Mouse (Mus musculus): ENCODE measurements at regions not wholly inside any gene's neighbourhood (a gene's known extent, or its start where the extent isn't known, plus 50 kb on each side); places are given as distances from the start of the nearest gene placed in this dataset.
A peak's percentile ranks its signal among the peaks of the same experiment; 100 is the strongest.

DNA sequence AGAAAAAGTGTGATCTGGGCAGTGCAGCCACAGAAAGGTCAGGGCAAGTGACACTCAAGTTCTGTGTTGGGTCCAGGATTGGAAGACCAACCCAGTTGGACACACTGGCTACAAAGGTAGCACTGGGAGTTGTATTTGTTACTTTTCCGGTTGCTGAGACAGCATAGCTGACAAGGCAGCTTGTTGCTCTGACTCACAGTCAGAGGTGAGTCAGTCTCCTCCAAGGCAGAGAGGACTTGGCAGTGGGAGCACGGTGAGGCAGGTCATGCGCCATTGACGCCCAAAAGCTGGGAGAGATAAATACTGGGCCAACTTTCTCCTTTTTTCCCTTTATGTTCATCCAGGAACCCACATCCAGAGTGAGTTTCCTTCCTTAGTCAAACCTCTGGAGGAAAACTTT is 88.4 kb downstream of the Zfp706 start:
- no peak for DNase-seq (ENCODE audit: low spot score in 2 of 2)

DNA sequence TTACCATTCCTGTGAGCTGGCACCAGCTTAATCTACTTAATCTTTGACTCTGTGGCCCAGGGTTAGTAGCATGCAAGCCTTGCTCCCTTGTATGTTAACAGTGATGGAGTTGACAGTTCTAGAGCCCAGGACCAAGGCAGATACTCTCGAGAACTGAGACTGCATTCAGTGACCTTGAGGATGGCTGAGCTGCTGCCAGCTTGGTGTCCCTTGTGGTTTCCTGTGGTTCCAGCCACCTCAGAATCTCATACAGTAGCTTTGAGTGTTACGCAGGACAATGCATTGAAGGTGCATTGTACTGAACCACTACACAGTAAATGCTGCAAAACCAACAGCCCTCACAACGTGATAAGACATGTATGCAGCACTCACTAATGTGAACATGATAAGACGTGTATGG is 90.6 kb downstream of the Zfp706 start:
- no peak for DNase-seq (ENCODE audit: low spot score in 2 of 2)

DNA sequence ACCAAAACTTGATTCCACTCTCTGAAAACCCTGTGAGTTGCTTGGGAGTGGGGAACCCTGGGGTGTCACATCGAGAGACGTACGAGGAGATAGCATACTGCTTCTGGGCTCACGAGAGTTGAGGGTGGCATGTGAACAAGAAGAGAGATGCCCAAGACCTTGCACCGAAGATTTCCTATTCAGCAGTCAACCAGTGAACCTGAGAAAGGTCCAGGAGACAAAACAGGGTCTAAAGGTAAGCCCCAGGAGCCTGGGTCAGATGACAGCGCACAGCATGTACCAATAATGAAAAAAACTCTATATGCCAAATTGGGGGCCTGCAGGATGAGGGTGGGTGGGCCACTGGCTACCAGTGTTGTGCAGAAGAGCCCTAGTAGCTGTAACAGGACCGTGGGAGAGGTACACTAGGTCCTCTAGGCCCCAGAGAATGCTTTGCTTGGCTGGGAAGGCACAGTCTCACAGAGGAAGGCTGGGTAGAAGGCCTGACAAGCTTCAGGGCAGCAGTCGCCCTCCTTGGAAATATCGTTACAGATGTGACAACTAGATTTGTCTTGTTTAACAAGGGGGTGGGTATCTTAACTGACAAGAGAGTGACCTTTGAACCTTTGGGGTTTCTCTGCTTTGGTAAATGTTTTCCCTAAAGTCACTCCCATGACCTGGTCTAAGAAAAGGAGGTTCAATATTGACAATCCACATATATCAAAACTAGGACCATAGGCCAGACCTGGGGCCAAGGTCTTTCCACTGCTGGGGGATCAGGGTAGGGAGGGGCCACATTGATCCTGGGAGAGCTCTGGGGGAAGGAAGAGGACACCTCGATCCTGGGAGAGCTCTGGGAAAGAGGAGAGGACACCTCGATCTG is 93.1 kb downstream of the Zfp706 start:
- no peak for DNase-seq (ENCODE audit: low spot score in 2 of 2)

DNA sequence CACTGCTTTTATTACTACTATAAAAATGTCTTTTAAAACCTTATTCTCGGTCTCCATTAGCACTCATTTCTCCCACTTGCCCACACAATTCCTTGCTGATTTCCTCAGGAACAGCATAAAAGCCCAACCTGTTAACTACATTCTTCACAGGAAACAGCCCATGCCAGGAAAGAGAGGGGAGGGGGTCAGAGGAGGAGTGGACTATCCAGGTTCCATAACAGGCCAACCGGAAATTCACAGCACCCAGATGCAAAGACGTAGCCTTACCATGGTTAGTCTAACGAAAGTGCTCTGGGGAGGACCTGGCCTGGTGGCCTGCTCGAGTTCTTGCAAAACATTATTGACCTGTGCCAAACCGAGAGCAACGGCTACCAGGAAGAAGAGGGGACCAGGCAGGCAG is 94.3 kb downstream of the Zfp706 start:
- no peak for DNase-seq (ENCODE audit: low spot score in 2 of 2)

DNA sequence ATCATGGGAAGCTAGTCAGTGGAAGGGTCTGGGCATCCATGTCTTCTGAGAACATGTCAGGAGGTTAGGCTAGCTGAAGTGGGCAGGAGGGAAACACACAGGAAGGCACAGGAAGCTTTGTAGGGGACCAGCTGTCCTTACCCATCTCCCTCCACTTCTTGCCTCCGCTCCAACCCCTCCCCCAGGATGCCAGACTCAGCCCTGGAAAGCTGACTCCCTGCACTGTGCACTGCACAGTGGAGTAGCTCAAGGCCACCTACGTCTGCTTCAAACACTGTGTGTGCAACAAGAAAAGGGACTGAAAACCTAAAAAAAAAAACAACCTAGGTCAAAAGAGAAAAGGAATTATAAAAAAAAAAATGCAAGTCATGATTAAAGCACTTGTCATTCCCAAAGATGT is 97.3 kb downstream of the Zfp706 start:
- DNase-seq (ENCODE audit: low spot score in 2 of 2): no peak

DNA sequence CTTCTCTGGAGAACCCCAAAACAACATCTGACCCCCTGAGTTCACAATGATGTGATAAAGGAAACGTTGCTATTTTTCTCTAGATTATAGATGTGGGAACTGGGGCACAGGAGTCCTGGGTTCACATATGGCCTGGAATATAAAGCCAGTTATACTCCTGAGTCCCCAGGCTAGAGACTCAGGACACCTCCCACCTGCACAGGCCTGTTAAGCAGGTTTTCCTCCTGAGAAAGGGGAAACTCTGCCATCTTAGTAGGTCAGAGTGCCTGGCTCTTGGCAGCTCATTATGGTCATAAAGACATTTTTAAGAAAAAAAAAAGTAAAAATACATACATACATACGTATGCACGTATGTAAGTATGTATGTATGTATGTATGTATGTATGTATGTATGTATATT is 98.1 kb downstream of the Zfp706 start:
- DNase-seq (ENCODE audit: low spot score in 2 of 2): no peak

DNA sequence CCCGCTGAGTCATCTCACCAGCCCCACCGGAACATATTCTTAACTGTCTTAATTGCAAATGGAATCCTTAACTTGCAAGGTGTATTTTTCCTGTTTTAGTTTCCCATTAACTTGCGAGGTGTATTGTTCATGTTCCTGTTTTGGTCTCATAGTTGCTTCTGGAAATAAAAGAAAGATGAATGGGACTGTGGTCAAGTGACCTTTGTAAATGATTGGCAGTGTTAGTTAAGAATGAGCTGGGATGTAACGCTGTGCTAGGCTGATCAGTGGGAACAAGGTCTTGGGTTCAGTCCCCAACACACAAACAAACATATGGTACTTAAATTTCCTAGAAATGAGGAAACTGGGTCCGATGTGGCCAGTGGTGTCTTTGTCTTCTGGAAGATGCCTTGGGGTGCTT is 100.8 kb downstream of the Zfp706 start:
- DNase-seq (ENCODE audit: low spot score in 2 of 2): no peak

DNA sequence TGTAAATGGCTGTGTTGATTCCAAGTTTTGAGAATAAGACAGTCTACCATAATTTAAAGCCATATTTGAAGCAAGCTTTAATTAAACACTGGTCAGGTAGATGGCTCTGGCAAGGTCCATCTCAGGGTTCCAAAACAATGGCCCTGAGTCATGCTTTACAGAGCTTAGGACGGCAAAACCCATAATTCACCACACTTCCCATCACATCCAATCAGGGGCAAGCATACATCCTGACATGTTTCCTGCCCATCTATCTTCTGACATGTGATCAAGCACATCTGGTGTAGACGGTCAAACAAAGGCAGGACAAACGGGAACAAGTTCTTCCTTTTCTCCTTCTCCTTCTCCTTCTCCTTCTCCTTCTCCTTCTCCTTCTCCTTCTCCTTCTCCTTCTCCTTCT is 101.5 kb downstream of the Zfp706 start:
- no peak for DNase-seq (ENCODE audit: low spot score in 2 of 2)

DNA sequence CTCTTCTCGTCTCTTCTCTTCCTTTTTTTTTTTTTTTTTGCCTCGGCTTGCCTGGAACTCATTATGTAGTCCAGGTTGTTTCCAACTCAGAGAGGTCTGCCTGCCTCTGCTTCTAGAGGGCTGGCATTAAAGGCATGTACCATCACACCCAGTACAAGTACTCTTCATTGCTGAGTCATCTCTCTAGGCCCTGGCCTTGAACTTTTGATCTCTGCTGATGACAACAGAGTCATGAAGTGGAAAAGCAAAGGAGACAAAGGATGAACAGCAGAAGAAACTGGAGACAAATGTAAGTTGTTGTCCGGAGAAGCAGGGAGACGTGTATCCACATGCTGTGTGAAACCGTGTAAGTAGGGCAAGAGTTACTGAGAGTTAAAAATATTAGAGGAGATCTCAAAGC is 103.7 kb downstream of the Zfp706 start:
- no peak for DNase-seq (ENCODE audit: low spot score in 2 of 2)

DNA sequence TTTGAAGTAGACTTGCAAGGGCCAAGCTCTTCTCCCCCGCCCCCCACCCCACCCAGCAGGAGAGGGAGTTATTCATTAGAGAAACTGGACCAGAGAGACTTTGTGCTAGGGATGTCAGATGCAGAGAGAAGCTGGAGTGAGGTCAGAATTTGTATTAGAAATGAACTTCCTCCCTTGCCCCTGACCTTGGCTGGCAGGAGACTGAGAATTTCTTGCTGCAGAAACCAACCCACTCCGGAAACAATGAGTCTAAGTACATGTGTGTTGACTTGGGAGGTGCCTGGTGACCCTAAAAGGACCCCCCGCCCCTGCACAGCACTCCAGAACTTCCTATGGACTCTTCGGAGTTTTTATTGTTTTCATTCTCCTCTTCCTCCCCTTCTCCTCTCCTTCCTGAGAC is 104.3 kb downstream of the Zfp706 start:
- DNase-seq (ENCODE audit: low spot score in 2 of 2): no peak

DNA sequence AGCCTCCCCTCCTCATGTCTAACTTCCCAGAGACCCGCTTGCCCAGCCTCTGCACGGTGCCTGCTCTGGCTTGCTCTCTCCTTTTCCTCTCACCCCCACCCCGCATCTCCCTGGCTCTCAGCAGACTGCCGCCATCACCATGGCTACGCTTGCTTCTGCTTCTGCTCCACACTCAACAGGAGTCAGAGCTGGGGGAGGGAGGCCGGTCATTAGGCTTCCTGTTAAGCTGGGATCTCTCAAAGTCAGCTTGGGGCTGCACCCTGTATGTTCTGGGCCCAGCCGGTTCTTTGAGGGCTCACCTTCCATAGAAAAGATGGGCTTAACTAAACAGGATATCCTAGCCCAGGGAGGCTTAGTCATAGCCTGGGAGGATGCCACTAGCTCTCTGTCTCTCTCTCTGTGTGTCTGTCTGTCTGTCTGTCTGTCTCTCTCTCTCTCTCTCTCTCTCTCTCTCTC is 105.7 kb downstream of the Zfp706 start:
- peak; percentile 64 to 70 for DNase-seq (ENCODE audit: low spot score in 2 of 2)

DNA sequence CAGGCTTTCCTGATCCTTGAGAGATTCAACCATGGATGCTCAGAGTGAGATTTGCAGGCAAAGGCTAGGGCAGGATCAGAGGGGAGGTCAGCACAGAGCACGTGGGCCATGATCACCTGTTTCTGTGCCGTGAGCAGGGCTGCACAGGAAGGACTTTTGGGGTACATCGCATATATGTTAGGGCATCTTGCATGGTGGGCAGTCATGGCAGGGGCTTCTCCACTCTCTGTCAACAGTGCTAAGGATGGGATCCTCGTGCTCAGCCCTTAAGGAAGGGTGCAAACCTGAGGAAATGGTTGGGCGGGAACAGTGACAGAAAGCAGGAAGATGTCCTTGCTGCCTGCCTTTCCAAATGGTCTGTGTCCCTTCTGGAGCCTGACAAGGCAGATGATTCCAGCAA is 106.2 kb downstream of the Zfp706 start:
- no peak for DNase-seq (ENCODE audit: low spot score in 2 of 2)

DNA sequence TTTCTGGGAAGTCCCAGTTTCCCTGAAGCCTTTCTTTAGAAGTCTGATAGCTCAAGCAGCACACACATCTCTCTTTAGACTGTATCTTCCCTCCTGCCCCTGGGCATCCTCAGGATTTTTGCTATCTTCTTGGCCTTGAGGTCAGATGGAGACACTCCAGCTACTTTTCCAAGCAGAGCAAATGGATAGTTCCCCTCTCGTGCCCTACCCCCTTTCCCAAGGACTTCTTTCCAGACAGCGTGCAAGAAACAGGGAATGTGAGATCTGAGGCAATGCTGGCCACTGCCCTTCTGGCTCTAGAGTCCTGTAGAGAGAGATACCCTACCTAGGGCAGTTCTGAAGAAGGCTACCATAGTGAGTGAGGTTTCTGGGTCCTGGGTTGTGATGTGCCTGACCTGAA is 106.6 kb downstream of the Zfp706 start:
- no peak for DNase-seq (ENCODE audit: low spot score in 2 of 2)

DNA sequence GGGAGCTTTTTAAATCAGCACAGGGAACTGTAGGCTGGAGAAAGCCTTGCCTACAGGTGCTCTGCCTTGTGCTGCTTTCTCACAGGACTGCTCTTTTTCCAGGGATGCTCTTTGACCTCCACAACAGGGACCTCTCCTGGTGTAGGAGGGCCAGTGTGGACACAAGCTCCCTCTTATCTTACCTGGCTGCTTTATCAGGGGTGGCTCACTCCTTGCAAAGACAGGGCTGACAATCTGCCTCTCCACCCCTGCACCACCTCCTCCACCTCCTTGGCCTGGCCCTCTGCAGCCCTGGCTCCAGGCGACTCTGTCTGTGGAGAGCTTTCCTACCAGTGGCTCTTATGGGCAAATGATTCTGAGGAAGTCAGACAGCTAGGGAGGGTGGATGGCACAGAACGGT is 107.7 kb downstream of the Zfp706 start:
- no peak for DNase-seq (ENCODE audit: low spot score in 2 of 2)

DNA sequence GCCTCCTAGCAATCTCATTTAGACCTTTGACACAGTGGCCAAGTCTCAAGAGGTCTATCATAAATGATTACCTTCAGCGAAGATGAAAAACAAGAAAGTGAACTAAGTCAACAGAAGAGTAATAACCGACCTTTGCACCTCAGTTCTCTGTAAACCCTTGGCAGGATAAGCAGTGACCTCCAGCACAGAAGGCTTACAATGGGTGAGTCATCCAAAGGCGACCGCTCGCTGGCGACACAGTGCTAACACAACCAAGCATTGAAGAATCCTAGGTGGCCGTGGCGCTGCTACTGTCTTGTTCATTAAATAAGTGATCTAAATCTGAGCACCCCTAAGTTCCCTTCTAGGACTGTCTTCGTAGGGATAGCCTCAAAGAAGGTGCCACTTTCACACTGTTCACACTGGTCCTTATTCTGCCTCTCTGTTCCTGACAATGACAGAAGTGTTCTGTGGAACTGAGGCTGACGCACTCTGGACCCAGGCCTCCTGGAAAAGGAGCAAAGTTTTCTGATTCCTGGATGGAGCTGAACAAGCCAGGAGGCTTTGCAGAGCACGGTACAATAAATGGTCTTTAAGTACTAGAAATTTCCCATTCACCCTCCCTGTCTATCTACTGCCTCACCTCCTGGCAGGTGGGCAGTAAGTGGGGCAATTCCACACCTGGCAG is 108.6 kb downstream of the Zfp706 start:
- DNase-seq (ENCODE audit: low spot score in 2 of 2): no peak

DNA sequence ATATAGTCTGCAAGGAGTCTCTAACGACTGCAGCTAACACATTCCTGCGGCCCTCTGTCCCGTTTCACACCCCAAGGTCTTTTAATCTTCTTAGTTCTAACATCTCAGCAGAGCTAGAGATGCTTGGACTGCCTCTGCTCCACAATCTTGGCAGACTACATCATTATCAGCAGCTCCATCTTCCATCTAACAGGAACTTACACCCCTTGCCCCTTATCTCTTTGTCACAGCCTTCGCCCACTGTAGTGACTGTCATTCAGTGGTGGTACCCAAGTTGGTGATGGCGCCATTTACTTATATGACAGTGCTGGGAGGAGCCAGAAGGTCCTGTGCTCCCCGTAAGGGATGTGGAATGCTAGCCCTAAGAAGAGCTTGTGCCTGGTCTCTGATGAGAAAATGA is 109.2 kb downstream of the Zfp706 start:
- DNase-seq (ENCODE audit: low spot score in 2 of 2): no peak

DNA sequence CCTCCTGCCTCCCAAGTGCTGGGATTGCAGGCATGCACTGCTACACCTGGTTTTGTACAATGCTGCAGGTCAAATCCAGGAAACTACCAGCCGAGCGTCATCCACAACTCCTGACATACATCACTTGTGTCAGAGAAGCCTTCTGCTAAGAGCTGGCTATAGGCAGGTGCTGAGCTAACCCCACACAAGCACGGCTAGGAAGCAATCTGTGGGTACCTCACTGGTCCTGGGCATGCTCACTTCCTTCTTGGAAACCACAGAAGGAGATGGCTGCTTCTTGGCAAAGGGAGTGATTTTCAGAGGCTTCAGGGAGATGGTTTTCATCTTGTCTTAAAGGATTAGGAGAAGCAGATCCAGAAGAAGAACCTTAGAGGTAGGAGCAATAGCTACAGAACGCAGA is 111.3 kb downstream of the Zfp706 start:
- DNase-seq (ENCODE audit: low spot score in 2 of 2): no peak

DNA sequence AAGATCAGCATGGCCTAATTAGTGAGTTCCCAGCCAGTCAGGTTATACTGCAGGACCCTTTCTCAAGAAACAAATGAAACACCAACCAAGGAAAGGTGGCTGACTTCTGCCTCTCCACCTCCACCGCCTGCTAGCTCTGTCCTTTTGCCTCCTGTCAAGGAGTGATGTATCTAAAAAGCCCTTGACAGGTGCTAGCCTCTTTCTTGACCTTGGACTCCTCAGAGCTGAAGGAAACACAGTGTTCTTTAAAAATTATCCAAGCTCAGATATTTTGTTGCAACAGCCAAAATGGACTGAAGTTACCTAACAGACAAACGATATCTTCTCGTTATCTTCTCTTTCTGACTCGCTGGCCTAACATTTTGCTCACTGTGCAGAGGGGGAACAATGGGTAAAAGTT is 112.5 kb downstream of the Zfp706 start:
- DNase-seq (ENCODE audit: low spot score in 2 of 2): no peak

DNA sequence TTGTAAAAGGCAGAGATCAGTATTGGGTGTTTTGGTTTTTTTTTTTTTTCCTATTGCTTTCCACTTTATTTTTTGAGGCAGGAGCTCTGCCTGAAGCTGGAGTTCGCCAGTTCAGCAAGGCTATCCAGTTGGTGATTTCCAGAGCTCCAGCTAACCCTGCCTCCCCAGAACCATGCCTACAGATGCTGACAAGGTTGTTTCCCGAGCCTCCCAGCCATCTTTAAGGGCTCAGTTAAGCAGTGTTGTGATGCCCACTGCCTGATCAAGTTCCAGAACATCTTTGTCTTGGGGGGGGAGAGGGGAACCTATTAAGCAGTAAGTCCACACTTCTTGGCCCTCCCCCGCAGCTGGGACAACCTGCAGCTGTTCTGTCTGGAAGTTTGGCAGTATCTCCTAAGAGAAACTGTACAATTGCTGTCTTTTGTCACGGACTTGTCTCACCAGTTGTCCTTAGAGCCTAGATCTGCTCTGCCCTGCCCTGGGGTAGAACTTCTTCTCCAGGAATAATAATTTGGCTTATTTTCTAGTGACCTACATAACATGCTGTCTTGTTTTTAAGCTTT is 114.1 kb downstream of the Zfp706 start:
- no peak for DNase-seq (ENCODE audit: low spot score in 2 of 2)

DNA sequence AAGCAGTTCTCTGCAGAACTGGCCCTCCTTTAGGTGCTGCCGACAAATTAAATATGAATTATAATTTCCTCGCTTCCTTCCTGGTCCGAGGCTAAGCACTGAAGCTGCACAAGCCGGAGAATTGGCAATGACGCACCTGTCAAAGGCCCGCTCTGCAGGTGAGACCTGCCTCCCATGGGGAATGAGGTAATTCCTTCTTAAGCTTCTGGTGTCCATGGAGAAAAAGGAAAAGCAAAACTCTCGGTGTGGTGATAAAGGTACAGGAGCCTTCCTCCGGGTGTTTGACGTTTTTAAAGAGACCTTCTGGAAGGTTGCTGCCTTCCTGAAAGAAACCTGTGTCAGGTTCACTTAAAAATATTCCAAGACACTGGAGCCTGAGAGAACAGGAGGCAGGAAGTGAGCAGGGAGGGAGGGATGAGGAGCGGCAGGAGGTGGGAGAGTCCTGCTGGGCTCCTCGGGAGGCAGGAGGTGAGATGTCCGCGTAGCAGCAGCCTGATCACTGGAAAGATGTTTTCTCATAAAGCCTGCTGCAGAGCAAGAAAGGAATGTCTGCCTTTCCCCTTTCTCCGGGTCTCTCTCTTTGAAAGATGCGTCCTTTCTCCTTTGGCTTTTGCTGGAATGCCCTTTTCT is 114.9 kb downstream of the Zfp706 start:
- no peak for DNase-seq (ENCODE audit: low spot score in 2 of 2)

DNA sequence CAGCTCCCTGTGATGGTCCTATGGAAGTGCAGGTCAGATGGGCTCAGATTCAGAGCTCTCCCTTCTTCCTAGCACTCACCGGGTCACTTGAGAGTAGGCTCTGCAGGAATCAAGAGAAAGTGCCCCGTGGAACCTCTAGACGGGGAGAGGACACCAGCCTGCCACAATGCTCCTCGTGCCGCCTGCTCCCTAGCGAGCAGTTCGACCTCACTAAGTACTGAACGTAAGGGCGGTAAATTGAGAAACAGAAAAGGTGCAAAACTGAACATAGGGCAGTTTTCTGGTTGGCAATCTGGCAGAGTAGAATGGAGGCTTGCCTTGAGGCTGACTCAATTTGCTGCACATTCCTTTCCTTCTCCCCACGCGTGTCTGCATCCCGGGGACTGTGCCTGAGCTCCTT is 115.7 kb downstream of the Zfp706 start:
- no peak for DNase-seq (ENCODE audit: low spot score in 2 of 2)

DNA sequence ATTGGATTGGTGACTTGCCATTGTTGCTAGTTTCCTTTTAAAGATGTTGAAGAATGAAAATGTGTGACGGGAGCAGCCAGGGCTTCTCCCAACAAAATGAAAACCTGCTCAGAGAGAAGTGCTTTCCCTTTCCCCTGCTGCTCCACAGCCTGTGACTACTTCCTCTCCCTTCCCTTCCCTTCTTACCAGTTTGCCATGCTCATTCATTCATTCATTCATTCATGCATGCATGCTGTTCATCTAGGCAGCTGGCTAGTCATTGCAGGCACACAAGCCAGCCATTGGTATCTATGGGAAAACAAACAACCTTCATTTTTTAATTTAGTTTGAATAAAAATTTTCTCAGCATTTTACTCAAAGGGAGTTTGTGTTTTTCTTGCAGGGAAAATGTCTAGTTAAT is 116.3 kb downstream of the Zfp706 start:
- DNase-seq (ENCODE audit: low spot score in 2 of 2): no peak

DNA sequence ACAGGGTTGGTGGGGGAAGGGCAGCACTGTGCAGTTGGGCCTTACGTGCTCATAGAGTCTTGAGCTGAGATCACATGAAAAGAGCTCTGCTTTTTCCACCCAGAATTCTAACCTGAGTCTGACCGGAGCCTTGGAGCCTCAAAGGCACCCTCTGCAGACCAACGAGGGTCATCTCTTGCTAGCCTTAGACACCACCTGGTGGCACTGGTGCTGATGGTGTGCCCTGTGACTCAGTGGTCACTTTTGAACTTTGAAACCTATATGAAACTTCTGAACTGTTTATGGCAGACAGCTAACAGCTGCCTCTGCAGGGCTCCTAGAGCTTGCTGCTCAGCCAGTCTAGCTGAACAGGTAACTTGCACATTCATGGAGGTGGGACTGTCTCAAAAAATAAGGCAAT is 118.5 kb downstream of the Zfp706 start:
- no peak for DNase-seq (ENCODE audit: low spot score in 2 of 2)
